Mouse (Mus musculus) liver, adult 2 months (tissue): ENCODE data around the gene Col25a1. TPM values are rescaled to one million over a fixed set of nuclear protein-coding genes. Genes with fewer than 3 reads are reported as not detected.

Source experiments
- DNase-seq: peaks from one replicate; pipeline ENCODE4 v3.0.0-alpha.2; 2011; ENCODE audit warnings: low read depth, low spot score; ENCODE audit errors: extremely low read depth
- H3K27ac ChIP-seq: fragments of 200-500 bp; replicated peaks from 2 replicates; pipeline ENCODE4 v1.5.1; 2012; ENCODE audit warnings: low read depth, mild to moderate bottlenecking, control low read depth, inconsistent platforms, low read length; ENCODE audit not compliant: insufficient read depth
- H3K27me3 ChIP-seq: fragments of 200-500 bp; 2 replicates; pipeline ENCODE4 v1.6.1; 2012; ENCODE audit warnings: mild to moderate bottlenecking, moderate library complexity, low read length, inconsistent platforms; ENCODE audit not compliant: control insufficient read depth, insufficient read depth
- H3K36me3 ChIP-seq: fragments of 200-500 bp; 2 replicates; pipeline ENCODE4 v1.6.1; 2012; ENCODE audit warnings: low read length, inconsistent platforms; ENCODE audit not compliant: control insufficient read depth, insufficient read depth
- H3K4me1 ChIP-seq: fragments of 200-500 bp; 2 replicates; pipeline ENCODE4 v1.6.1; 2011; ENCODE audit warnings: low read length; ENCODE audit not compliant: control insufficient read depth, insufficient read depth
- H3K4me3 ChIP-seq: fragments of 200-500 bp; 2 replicates; pipeline ENCODE4 v1.5.1; 2011; ENCODE audit warnings: low read depth, mild to moderate bottlenecking, control low read depth, low read length, moderate library complexity; ENCODE audit not compliant: insufficient read depth
- H3K79me2 ChIP-seq: fragments of 200-500 bp; 2 replicates; pipeline ENCODE4 v1.6.1; 2012; ENCODE audit warnings: inconsistent platforms, mild to moderate bottlenecking, low read length, moderate library complexity; ENCODE audit not compliant: control insufficient read depth, insufficient read depth
- H3K9ac ChIP-seq: fragments of 200-500 bp; 2 replicates; pipeline ENCODE4 v1.6.1; 2012; ENCODE audit warnings: low read depth, mild to moderate bottlenecking, control low read depth, inconsistent platforms, low read length
- CTCF ChIP-seq: fragments of 200-500 bp; IDR thresholded peaks from 2 replicates; pipeline ENCODE4 v1.5.1; 2011; ENCODE audit warnings: low read depth, low read length, control low read depth
- POLR2A ChIP-seq: fragments of 200-500 bp; IDR thresholded peaks from 2 replicates; pipeline ENCODE4 v1.6.1; 2011; ENCODE audit warnings: low read length, control low read depth; ENCODE audit not compliant: insufficient read depth; ENCODE audit errors: extremely low read depth
- WGBS: fragments of 180-500 bp; shearing (Covaris S2); methylation state at CpG from one replicate; pipeline ENCODE4 v1.1.7; 2018; 5-methylcytosine and 5-hydroxymethylcytosine counted together
- polyA plus RNA-seq: library from polyadenylated mRNA; depleted of rRNA; stranded (reverse); fragments of >200 nt; gene quantifications from 2 replicates; pipeline ENCODE4 v1.2.3, GENCODE M21; 2012
- total RNA-seq: library from RNA; depleted of rRNA; stranded (reverse); fragments of >200 nt; gene quantifications from 2 replicates; pipeline ENCODE4 v1.2.3, GENCODE M21; 2014

Gene Col25a1
- total and polyA plus RNA-seq, 2 experiments, result 0.05 to 0.09 TPM

GRCm38 (mm10) chr3:130149180-130149579, 17.9 kb downstream of the Col25a1 start:
- Histone ChIP-seq H3K4me3 (no peak overlapping the region), H3K27me3 (no peaks in the 10 kb centered on the region), H3K27ac (no peak overlapping the region), H3K79me2 (no peaks in the 10 kb centered on the region), H3K36me3 (no peaks in the 10 kb centered on the region), H3K9ac (no peak overlapping the region), H3K4me1 (no peaks in the 10 kb centered on the region)
- DNase-seq, result no peak
- 78% methylated on average over 1 of the region's 1 CpGs for WGBS
- TF ChIP-seq CTCF (no peak), POLR2A (no peak)

GRCm38 (mm10) chr3:130153117-130153516, 21.8 kb downstream of the Col25a1 start:
- Histone ChIP-seq H3K27ac (no peak overlapping the region), H3K27me3 (no peaks in the 10 kb centered on the region), H3K4me3 (no peak overlapping the region), H3K79me2 (no peaks in the 10 kb centered on the region), H3K9ac (no peak overlapping the region), H3K4me1 (no peaks in the 10 kb centered on the region), H3K36me3 (no peaks in the 10 kb centered on the region)
- 90% methylated on average over 3 of the region's 3 CpGs for WGBS
- TF ChIP-seq POLR2A (no peak), CTCF (no peak)
- DNase-seq, result no peak

GRCm38 (mm10) chr3:130157551-130157950, 26.2 kb downstream of the Col25a1 start:
- Histone ChIP-seq H3K27ac (no peak overlapping the region), H3K27me3 (no peaks in the 10 kb centered on the region), H3K79me2 (no peaks in the 10 kb centered on the region), H3K4me3 (no peak overlapping the region), H3K9ac (no peak overlapping the region), H3K4me1 (no peaks in the 10 kb centered on the region), H3K36me3 (no peaks in the 10 kb centered on the region)
- TF ChIP-seq POLR2A (no peak), CTCF (no peak)
- no peak for DNase-seq
- WGBS, result 77% methylated on average over 3 of the region's 3 CpGs

- no peak overlapping the region for H3K9ac ChIP-seq
- TF ChIP-seq CTCF (no peak), POLR2A (no peak)
- no peaks in the 10 kb centered on the region for H3K27me3 ChIP-seq
- no peaks in the 10 kb centered on the region for H3K4me1 ChIP-seq
- H3K4me3 ChIP-seq, result no peak overlapping the region
- H3K27ac ChIP-seq, result no peak overlapping the region
- no peaks in the 10 kb centered on the region for H3K79me2 ChIP-seq
- WGBS, result 72% methylated on average over 4 of the region's 4 CpGs
- H3K36me3 ChIP-seq, result no peaks in the 10 kb centered on the region
- no peak for DNase-seq
These were observed 28.6 kb downstream of the Col25a1 start for GRCm38 (mm10) chr3:130159906-130160305.

GRCm38 (mm10) chr3:130160902-130161301, 29.6 kb downstream of the Col25a1 start:
- no peak for DNase-seq
- 80% methylated on average over 4 of the region's 4 CpGs for WGBS
- TF ChIP-seq POLR2A (no peak), CTCF (no peak)
- H3K9ac ChIP-seq, result no peak overlapping the region
- no peaks in the 10 kb centered on the region for H3K36me3 ChIP-seq
- H3K27ac ChIP-seq, result no peak overlapping the region
- H3K27me3 ChIP-seq, result no peaks in the 10 kb centered on the region
- H3K79me2 ChIP-seq, result no peaks in the 10 kb centered on the region
- no peaks in the 10 kb centered on the region for H3K4me1 ChIP-seq
- no peak overlapping the region for H3K4me3 ChIP-seq

- Histone ChIP-seq H3K4me1 (no peaks in the 10 kb centered on the region), H3K36me3 (no peaks in the 10 kb centered on the region), H3K27ac (no peak overlapping the region), H3K9ac (no peak overlapping the region), H3K79me2 (no peaks in the 10 kb centered on the region), H3K27me3 (no peaks in the 10 kb centered on the region), H3K4me3 (no peak overlapping the region)
- TF ChIP-seq CTCF (no peak), POLR2A (no peak)
- DNase-seq, result no peak
- WGBS, result 76% methylated on average over 13 of the region's 13 CpGs
These were observed 30.1 kb downstream of the Col25a1 start for GRCm38 (mm10) chr3:130161323-130161917.
